Mouse (Mus musculus) limb, embryonic 14.5 days (tissue): Measurements from ENCODE around the gene Npb. TPM values are rescaled to one million over a fixed set of nuclear protein-coding genes. Genes with fewer than 3 reads are reported as not detected.
A peak's percentile ranks its signal among the peaks of the same experiment; 100 is the strongest.

Source experiments
- ATAC-seq: fragments of 200-750 bp; cut with Nextera tagmentation; 2 replicates; pipeline ENCODE4 v1.8.0; 2017; ENCODE audit warnings: low read depth, moderate number of reproducible peaks, moderate TSS enrichment; ENCODE audit not compliant: low FRiP score
- DNase-seq: peaks from one replicate; pipeline ENCODE4 v3.0.0-alpha.2; 2015; ENCODE audit warnings: low spot score
- H3K27ac ChIP-seq: fragments of 300-500 bp; sonication (generic); replicated peaks from 2 replicates; pipeline ENCODE4 v1.5.1; 2014; ENCODE audit warnings: low read depth, mild to moderate bottlenecking, low read length, moderate library complexity, mixed read lengths
- H3K27me3 ChIP-seq: fragments of 300-500 bp; sonication (generic); 2 replicates; pipeline ENCODE4 v1.6.1; 2014; ENCODE audit warnings: low read length, mixed read lengths; ENCODE audit not compliant: control insufficient read depth, insufficient read depth
- H3K36me3 ChIP-seq: fragments of 300-500 bp; sonication (generic); 2 replicates; pipeline ENCODE4 v1.6.1; 2014; ENCODE audit warnings: mild to moderate bottlenecking, low read length, moderate library complexity, mixed read lengths; ENCODE audit not compliant: control insufficient read depth, insufficient read depth
- H3K4me1 ChIP-seq: fragments of 300-500 bp; sonication (generic); 2 replicates; pipeline ENCODE4 v1.6.1; 2014; ENCODE audit warnings: antibody characterized with exemption, low read length, mixed read lengths; ENCODE audit not compliant: control insufficient read depth, insufficient read depth
- H3K4me2 ChIP-seq: fragments of 300-500 bp; sonication (generic); replicated peaks from 2 replicates; pipeline ENCODE4 v1.6.1; 2014; ENCODE audit warnings: low read depth, mild to moderate bottlenecking, low read length, moderate library complexity; ENCODE audit not compliant: severe bottlenecking
- H3K4me3 ChIP-seq: fragments of 300-500 bp; sonication (generic); replicated peaks from 2 replicates; pipeline ENCODE4 v1.5.1; 2014; ENCODE audit warnings: low read length
- H3K9ac ChIP-seq: fragments of 300-500 bp; sonication (generic); 2 replicates; pipeline ENCODE4 v1.6.1; 2014; ENCODE audit warnings: mild to moderate bottlenecking, low read depth, low read length, moderate library complexity; ENCODE audit not compliant: severe bottlenecking
- H3K9me3 ChIP-seq: fragments of 300-500 bp; sonication (generic); 2 replicates; pipeline ENCODE4 v1.6.1; 2016; ENCODE audit warnings: low read length; ENCODE audit not compliant: control insufficient read depth
- POLR2A ChIP-seq: fragments of 200-500 bp; IDR thresholded peaks from 2 replicates; pipeline ENCODE4 v1.8.0; 2012; ENCODE audit warnings: inconsistent platforms, mild to moderate bottlenecking, moderate library complexity, borderline replicate concordance; ENCODE audit not compliant: insufficient read depth, insufficient read length; ENCODE audit errors: extremely low read depth
- WGBS: fragments of 180-500 bp; shearing (Covaris S2); extraction: QIAGEN DNeasy Blood & Tissue Kit; methylation state at CpG from one replicate; pipeline ENCODE4 v1.1.7; 2014; 5-methylcytosine and 5-hydroxymethylcytosine counted together
- polyA plus RNA-seq, 2 experiments: library from polyadenylated mRNA; depleted of rRNA in 1 of 2; stranded (reverse) in 1 of 2; unstranded in 1 of 2; fragments of >200 nt; fragmentation: Nextera tagmentation in 1 of 2; extraction: Ambion mirVana in 1 of 2; gene quantifications; 2 replicates each; pipeline versions ENCODE4 v1.2.1 to v1.2.3; 2012 to 2014

Gene Npb
- polyA plus RNA-seq, 2 experiments = 2.1 to 2.7 TPM

DNA sequence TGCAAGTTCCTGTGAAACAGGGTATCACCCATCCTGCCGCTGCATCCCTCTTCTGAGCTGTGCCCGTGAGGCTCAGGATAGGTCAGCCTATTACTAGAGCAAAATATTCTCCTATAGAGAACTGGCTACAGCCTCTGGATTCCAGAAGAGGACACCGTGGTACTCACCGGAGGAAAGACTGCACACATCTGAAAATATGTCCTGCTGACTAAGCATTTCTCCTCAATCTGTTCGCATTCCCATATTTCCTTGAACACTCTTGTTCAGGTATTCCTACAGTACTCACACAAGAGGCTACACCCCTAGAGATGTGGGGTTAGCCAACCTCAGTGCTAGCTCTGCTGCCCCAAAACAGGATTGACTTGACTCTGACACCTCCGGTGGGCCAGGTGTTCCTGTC, 40.0 kb upstream of the Npb start:
- 93% methylated on average over 6 of the region's 6 CpGs for WGBS
- DNase-seq (no peak), ATAC-seq (no peak)
- Histone ChIP-seq H3K9me3 (no peaks in the 10 kb centered on the region), H3K27me3 (no peaks in the 10 kb centered on the region), H3K4me1 (peaks cover 16% of the 10 kb centered on the region), H3K4me2 (no peak overlapping the region), H3K36me3 (peaks cover 80% of the 10 kb centered on the region), H3K9ac (no peak overlapping the region), H3K27ac (no peak overlapping the region), H3K4me3 (no peak overlapping the region)
- TF ChIP-seq POLR2A = no peak

DNA sequence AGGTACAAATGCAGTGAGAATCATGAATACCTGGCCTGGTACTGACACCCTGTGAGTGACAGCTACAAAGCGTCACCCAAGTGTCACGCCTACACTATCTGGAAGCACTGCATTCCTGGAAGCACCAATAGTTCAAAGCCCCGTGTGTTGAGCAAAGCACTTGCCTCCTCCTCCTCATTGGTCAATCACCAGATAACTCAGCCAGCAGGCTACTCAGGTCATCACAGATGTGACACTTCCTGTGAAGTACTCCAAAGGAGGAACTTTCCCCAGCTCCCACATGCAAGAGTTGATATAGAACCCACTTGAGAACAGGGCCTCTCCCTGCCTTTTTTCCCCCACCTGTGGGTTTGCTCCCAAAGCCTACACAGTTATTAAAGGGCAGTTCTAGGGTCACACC, 37.2 kb upstream of the Npb start:
- H3K4me1 ChIP-seq = peaks cover 21% of the 10 kb centered on the region
- no peak for ATAC-seq
- no peaks in the 10 kb centered on the region for H3K27me3 ChIP-seq
- TF ChIP-seq POLR2A = no peak
- no peak for DNase-seq
- no peaks in the 10 kb centered on the region for H3K9me3 ChIP-seq
- peak overlapping the region; percentile 94 for H3K4me3 ChIP-seq
- peak overlapping the region; percentile 96 for H3K9ac ChIP-seq
- peak overlapping the region; percentile 76 for H3K4me2 ChIP-seq
- no peak overlapping the region for H3K27ac ChIP-seq
- 73% methylated on average over 3 of the region's 3 CpGs for WGBS
- H3K36me3 ChIP-seq = peaks cover 53% of the 10 kb centered on the region

DNA sequence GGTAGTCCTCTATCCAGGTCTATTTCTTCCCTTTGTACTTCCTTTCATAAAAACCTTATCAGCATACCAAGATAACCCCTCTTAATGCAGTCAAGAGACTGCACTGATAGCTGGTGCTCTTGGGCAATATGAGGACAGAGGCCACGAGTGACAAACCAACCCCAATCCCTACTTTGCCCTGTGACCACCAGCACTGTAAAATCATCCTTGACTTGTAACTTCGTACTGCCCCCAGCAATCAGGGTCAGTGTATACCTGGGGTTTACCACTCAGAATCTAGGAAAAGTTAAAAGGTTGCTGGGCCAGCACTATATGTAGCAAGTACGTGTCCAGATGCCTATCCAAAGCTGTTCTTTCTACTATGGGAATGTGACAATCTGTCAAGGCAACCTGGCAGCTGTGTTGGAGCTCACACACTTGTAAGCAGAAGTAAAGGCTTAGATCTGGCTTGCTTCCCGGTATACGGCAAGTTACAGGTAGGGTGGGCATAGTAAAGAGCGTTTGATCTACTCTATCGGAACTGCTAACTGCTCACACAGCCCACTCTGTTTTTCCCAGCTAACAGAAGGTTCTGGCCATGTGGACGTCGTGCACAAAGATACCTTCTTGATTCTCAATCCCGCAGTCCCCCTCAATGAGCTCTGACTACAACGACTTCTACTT, 36.4 kb upstream of the Npb start:
- Histone ChIP-seq H3K36me3 (peaks cover 45% of the 10 kb centered on the region), H3K4me3 (peak overlapping the region; percentile 94), H3K9ac (peak overlapping the region; percentile 96), H3K27me3 (no peaks in the 10 kb centered on the region), H3K4me2 (peak overlapping the region; percentile 76), H3K27ac (peak overlapping the region; percentile 82; the same call in 1 of the 2 replicates), H3K4me1 (peaks cover 21% of the 10 kb centered on the region), H3K9me3 (no peaks in the 10 kb centered on the region)
- ATAC-seq = no peak
- DNase-seq = no peak
- no peak for TF ChIP-seq POLR2A
- 10% methylated on average over 11 of the region's 11 CpGs for WGBS

DNA sequence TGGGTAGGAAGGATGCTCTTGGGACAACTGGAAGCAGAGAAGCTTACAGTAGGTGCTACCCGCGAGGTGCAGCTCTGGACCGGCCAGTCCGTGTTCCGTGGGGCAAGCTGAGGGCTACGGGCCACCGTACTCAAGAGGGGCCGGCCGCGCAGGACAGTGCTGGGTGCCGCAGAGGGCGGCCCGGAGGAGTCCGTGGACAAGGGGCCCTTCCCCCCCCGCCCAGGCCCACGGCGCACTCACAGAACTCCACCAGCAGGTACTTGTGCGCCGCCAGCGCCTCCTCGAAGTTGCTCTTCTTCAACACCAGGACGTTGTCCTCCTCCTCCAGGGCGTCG, 35.9 kb upstream of the Npb start:
- Histone ChIP-seq H3K9ac (peak overlapping the region; percentile 96), H3K4me1 (peaks cover 21% of the 10 kb centered on the region), H3K36me3 (peaks cover 45% of the 10 kb centered on the region), H3K9me3 (no peaks in the 10 kb centered on the region), H3K4me2 (peak overlapping the region; percentile 76), H3K27ac (peak overlapping the region; percentile 82), H3K4me3 (peak overlapping the region; percentile 94), H3K27me3 (no peaks in the 10 kb centered on the region)
- peak; percentile 14 for ATAC-seq
- no peak for DNase-seq
- TF ChIP-seq POLR2A = no peak
- WGBS = 5% methylated on average over 17 of the region's 24 CpGs

DNA sequence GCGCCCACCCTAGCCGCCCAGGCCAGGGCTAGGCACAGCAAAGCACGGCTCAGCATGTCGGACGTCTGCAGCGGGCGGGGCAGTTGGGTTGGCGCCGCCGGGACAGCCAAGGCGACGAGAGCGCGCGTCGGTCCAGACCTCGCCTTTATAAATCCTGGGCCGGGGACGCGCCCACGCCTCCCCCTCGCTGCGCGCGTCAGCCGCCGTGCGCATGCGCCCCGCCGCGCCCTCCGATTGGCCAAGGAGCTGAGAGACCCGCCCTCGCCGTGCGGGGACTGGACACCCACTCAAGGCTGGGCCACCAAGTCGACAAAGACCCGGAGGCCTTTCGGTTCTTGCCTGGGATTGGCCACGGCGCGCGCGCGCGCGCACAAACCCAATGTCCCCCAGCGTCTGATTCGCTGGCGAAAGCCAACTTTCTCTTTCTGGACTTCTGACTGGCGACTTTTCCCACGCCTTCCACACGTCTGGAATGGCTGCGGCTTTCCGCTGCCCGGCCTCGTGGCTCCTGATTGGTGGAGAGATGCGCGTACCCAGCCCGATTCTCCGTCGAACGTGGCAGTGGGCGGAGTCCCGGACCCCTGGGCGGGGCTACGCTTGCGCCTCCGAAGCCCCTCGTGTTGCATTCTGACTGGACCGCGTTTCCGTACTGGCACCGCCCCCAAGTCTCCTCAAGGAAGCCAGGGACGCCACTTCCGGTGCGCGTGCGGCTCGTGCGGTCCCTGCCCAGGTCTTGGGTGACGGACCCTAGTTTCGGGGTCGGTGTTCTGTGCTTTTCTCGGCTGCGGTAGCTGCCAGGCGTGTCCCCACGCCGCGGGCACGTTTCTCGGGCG, 35.3 kb upstream of the Npb start, which contains the start of gene P4hb:
TSS of gene P4hb (minus strand) at position 502 of the 833 bp plus-strand sequence.
- ATAC-seq = peak; percentile 94
- WGBS = under 1% methylated on average over 83 of the region's 94 CpGs

More for the DNA sequence above, 35.3 kb upstream of the Npb start, which contains the start of gene P4hb:
- peak within 1 kb of the TSS; percentile 96 for H3K9ac ChIP-seq
- peak within 1 kb of the TSS; percentile 94 for H3K4me3 ChIP-seq
- peaks cover 45% of the 10 kb centered on the region for H3K36me3 ChIP-seq
- peak; percentile 98; the same call in 1 of the 2 replicates for TF ChIP-seq POLR2A
- H3K27ac ChIP-seq = peak within 1 kb of the TSS; percentile 97
- peak; percentile 99 for DNase-seq
- no peaks in the 10 kb centered on the region for H3K27me3 ChIP-seq
- H3K4me2 ChIP-seq = peak within 1 kb of the TSS; percentile 76
- peaks cover 21% of the 10 kb centered on the region for H3K4me1 ChIP-seq
- H3K9me3 ChIP-seq = no peaks in the 10 kb centered on the region
